Mouse (Mus musculus) cortical plate, adult 2 months (tissue): ENCODE measurements around the gene Traf3. TPM values are rescaled to one million over a fixed set of nuclear protein-coding genes. Genes with fewer than 3 reads are reported as not detected.

ENCODE experiments used
- H3K27ac ChIP-seq: fragments of 200-500 bp; 2 replicates; pipeline ENCODE4 v1.5.1; 2012; ENCODE audit warnings: low read length, control low read depth, inconsistent platforms; ENCODE audit not compliant: insufficient read depth
- H3K4me1 ChIP-seq: fragments of 200-500 bp; 2 replicates; pipeline ENCODE4 v1.6.1; 2011; ENCODE audit warnings: low read length; ENCODE audit not compliant: control insufficient read depth, insufficient read depth
- H3K4me3 ChIP-seq: fragments of 200-500 bp; 2 replicates; pipeline ENCODE4 v1.5.1; 2011; ENCODE audit warnings: mild to moderate bottlenecking, low read length, control low read depth; ENCODE audit not compliant: insufficient read depth
- CTCF ChIP-seq: fragments of 200-500 bp; IDR thresholded peaks from 2 replicates; pipeline ENCODE4 v1.5.1; 2011; ENCODE audit warnings: mild to moderate bottlenecking, control low read depth, low read length; ENCODE audit not compliant: insufficient read depth; ENCODE audit errors: extremely low read depth
- POLR2A ChIP-seq: fragments of 200-500 bp; IDR thresholded peaks from 2 replicates; pipeline ENCODE4 v1.6.1; 2011; ENCODE audit warnings: mild to moderate bottlenecking, low read length, control low read depth; ENCODE audit not compliant: insufficient read depth; ENCODE audit errors: extremely low read depth
- polyA plus RNA-seq: library from polyadenylated mRNA; depleted of rRNA; stranded (reverse); fragments of >200 nt; gene quantifications from 2 replicates; pipeline ENCODE4 v1.2.3, GENCODE M21; 2012

Traf3 gene
- polyA plus RNA-seq, 1 experiment = 31.6 TPM

- no peak overlapping the region for H3K27ac ChIP-seq
These were observed 30.2 kb upstream of the Traf3 start for GRCm38 (mm10) chr12:111135953-111136352.

GRCm38 (mm10) chr12:111137079-111137478 is 29.1 kb upstream of the Traf3 start:
- Histone ChIP-seq H3K4me1 (no peaks in the 10 kb centered on the region), H3K4me3 (no peak overlapping the region), H3K27ac (no peak overlapping the region)
- TF ChIP-seq POLR2A (no peak), CTCF (0 out of 2 replicates have a peak, but pooled peaks have one; percentile 13)

More at GRCm38 (mm10) chr12:111135953-111136352, 30.2 kb upstream of the Traf3 start:
- Histone ChIP-seq H3K4me1 (no peaks in the 10 kb centered on the region), H3K4me3 (no peak overlapping the region)
- TF ChIP-seq CTCF (no peak), POLR2A (no peak)

GRCm38 (mm10) chr12:111143005-111143508 is 23.1 kb upstream of the Traf3 start:
- no peaks in the 10 kb centered on the region for H3K4me1 ChIP-seq
- H3K27ac ChIP-seq = no peak overlapping the region
- H3K4me3 ChIP-seq = no peak overlapping the region
- no peak for TF ChIP-seq POLR2A
- TF ChIP-seq CTCF = peak; percentile 11; the same call in 1 of the 2 replicates

DNA sequence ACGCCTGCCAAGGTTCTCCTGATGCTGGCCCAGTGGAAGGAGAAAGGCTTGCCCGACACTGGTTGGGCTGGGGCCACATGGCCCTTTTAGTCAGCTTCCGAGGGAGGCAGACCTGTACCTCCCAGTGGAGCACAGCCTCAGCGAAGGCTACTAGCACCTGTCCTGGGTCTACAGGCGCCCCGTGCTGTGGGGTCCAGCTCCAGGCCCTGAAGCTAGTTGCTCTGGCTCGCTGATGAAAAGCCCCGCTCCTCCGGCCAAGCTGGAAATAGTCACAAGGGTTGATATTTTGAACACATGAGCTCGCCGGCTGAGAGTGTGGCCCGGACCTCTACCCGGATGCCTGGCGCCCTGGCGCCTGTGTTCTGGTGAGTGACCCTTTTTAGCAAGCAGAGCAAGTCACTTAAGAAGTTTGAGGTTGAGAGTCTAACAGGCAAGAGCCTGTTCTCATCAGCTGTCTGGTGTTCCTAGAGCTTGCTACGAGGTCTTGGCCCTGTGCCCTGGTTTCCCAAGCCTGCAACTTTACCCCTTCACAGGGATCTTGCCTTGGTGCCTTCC is 22.6 kb upstream of the Traf3 start:
- Histone ChIP-seq H3K4me1 (no peaks in the 10 kb centered on the region), H3K4me3 (no peak overlapping the region), H3K27ac (no peak overlapping the region)
- TF ChIP-seq CTCF = no peak
- no peak for TF ChIP-seq POLR2A

GRCm38 (mm10) chr12:111144598-111144997 is 21.6 kb upstream of the Traf3 start:
- H3K4me1 ChIP-seq = no peaks in the 10 kb centered on the region
- H3K4me3 ChIP-seq = no peak overlapping the region
- no peak overlapping the region for H3K27ac ChIP-seq
- TF ChIP-seq CTCF (no peak), POLR2A (no peak)

- TF ChIP-seq POLR2A (no peak), CTCF (no peak)
- no peak overlapping the region for H3K27ac ChIP-seq
- H3K4me3 ChIP-seq = no peak overlapping the region
- H3K4me1 ChIP-seq = no peaks in the 10 kb centered on the region
These were observed 20.9 kb upstream of the Traf3 start for GRCm38 (mm10) chr12:111145269-111145668.

DNA sequence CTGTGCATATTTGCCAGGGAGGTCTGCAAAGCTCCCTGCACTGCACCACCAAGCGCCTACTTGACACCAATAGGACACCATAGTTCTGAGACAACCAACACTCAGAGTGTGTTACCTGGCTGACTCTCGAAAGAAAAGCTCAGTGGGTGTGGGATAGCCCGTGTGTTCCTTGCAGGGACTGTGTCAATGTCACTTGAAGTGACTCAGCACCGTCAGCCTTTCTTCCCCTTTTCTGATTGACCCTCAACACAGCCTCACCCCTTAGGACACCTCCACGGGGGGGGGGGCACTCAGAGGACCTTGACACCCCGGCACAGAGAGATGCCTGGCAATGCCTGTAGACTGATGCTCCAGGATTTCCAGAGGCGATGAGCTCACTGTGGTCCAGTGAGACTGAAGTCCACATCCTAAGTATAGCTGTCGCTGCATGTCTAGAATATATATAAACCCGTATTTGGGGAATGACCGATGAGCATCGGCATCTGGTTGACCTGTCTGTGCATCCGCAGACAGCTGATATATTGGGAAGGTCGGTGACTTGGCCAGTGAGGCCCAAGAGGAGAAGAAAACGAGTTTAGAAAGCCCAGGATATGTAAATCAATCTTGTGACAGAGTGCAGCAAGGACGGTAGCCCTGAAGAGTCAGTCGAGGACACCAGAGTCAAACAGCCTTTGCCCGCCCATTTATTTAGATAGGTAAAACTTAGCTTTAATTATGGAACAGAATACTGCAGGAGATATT is 16.5 kb upstream of the Traf3 start:
- TF ChIP-seq POLR2A (no peak), CTCF (no peak)
- H3K27ac ChIP-seq = no peak overlapping the region
- no peak overlapping the region for H3K4me3 ChIP-seq
- no peaks in the 10 kb centered on the region for H3K4me1 ChIP-seq

DNA sequence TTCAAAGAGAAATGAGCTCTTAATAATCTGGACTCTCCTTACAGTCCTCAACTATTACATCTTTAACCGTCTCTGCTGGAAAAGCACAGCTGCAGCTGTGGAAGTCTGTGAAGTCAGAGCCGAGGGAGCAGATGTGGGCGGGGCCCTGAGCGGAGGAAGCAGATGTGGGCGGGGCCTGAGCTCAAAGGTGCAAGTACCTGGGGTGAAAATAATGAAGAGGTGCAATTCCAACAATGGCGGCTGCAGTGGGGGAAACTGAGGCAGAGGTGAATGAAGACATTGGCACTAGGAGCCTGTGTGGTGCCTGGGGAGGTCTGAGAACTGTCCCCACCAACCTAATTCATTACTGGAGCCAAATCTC is 16.0 kb upstream of the Traf3 start:
- Histone ChIP-seq H3K4me3 (no peak overlapping the region), H3K27ac (no peak overlapping the region), H3K4me1 (no peaks in the 10 kb centered on the region)
- TF ChIP-seq CTCF = no peak
- TF ChIP-seq POLR2A = no peak

GRCm38 (mm10) chr12:111151422-111152156 is 14.6 kb upstream of the Traf3 start:
- TF ChIP-seq CTCF (no peak), POLR2A (no peak)
- Histone ChIP-seq H3K27ac (no peak overlapping the region), H3K4me3 (no peak overlapping the region), H3K4me1 (no peaks in the 10 kb centered on the region)
